Mouse (Mus musculus) thymus, adult 18-20 months (tissue): ENCODE data around the gene Cct2.
"Not testable (repeated sequence)": the region's sequence is repeated elsewhere in the genome, so short reads cannot be mapped to it uniquely, and the experiment has no call there.

Experiments
- DNase-seq, 2 experiments: peaks; one replicate each; pipeline ENCODE4 v3.0.0; 2022; ENCODE audit warnings: mixed read lengths in 2 of 2

Gene Cct2

GRCm38 (mm10) chr10:117049961-117050597 lies 13.5 kb downstream of the Cct2 start:
- DNase-seq = no peak

DNA sequence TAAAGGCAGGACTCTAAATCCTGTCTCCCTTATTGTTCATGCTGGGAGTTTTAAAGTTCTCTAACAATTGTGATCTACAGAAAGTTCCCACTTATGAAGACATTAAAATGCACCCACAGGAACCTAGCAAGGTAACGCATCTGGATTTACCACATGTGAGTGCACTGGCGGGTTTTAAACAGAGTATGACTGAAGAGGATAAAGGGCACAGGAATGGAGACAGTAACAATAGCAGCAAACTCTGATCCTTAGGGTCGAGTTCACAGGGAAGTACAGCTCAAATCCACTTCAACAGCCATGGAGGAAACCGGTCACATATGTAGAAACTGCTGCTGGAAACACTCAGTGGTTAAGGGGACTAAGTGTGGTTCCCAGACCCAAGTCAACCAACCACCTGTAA lies 14.4 kb downstream of the Cct2 start:
- DNase-seq = no peak

DNA sequence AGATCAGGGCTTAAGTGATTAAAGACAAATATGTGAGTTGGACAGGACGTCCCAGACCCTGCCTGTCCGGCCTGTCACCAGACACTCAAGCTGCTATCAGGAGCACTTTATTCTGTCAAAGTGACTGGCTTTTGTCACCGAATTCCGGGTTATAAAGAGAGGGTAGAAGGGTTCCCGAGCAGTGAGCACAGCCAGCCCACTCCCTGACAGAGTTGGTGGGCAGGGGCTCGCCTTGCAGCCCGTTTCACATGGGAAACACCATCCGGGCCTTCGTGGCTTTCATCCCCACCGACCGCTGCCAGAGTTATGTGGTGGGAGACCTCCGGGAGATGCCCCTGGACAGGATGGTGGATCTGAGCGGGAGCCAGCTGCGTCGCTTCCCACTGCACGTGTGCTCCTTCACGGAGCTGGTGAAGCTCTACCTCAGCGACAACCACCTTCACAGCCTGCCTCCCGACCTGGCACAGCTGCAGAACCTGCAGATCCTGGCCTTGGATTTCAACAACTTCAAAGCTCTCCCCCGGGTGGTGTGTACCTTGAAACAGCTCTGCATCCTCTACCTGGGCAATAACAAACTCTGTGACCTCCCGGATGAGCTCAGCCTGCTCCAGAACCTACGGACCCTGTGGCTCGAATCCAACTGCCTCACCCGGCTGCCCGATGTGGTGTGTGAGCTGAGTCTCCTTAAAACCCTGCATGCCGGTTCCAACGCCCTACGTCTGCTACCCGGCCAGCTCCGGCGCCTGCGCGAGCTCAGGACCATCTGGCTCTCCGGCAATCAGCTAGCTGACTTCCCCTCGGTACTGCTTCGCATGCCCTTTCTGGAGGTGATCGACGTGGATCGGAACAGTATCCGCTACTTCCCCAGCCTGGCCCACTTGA lies 18.2 kb downstream of the Cct2 start, which contains the start of gene Lrrc10:
TSS of gene Lrrc10 (plus strand) at position 167 of the 882 bp plus-strand sequence.
- no peak for DNase-seq

DNA sequence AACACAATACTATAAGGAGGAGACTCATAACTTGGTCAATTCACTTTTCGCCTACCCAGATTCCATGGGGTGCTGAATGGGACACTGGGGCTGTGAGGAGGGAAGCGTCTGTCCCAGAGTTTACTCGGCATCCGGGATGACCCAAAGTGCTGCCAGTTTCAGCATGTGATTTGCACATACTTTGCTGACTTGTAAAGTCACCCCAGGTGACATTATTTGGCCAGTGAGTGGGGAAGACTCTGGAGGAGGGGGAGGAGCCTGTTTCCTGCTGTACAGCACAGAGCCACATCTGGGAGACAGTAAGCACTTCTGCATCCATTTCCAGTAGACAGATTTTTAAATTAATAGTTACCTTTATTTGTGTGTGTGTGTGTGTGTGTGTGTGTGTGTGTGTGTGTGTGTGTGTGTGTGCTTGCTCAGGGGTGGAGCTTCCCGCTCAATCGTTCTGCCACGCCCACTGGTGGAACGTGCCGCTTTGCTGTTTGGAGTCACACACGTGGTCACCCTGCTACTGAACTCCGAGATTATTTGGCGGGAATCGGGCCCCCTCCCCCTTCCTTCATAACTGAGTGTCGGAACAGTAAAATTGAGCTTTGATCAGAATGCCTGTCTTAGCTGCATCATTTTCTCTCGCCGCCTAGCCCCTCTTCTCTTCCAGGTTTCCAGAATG lies 20.0 kb downstream of the Cct2 start:
- not testable (repeated sequence) for DNase-seq

- no peak for DNase-seq
Measured at GRCm38 (mm10) chr10:117042295-117042694, 21.3 kb downstream of the Cct2 start.

- no peak for DNase-seq
Measured at GRCm38 (mm10) chr10:117040355-117040754, 23.3 kb downstream of the Cct2 start.

GRCm38 (mm10) chr10:117033785-117034184 lies 29.8 kb downstream of the Cct2 start:
- DNase-seq = peak; percentile 25 to 28

DNA sequence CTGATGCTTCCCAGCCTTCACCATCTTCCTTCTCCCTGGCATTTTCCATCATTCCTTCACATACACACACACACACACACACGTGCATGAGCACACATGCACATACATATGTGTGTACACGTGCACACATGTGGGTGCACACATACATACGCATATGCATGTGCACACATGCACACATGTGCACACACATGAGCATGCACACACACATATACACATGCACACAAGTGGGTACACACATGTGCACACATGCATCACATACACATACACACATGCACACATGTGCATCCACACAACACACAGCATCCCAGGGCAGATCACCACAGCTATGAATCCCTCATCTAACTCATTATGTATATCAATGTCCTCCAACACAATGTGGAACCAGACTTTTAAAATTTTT lies 32.5 kb downstream of the Cct2 start:
- DNase-seq = no peak

GRCm38 (mm10) chr10:117026176-117026575 lies 37.4 kb downstream of the Cct2 start:
- no peak for DNase-seq

GRCm38 (mm10) chr10:117025776-117026175 lies 37.8 kb downstream of the Cct2 start:
- DNase-seq = not testable (repeated sequence)

- DNase-seq = no peak
Measured at GRCm38 (mm10) chr10:117023693-117024092, 39.9 kb downstream of the Cct2 start.

GRCm38 (mm10) chr10:117021020-117021754 lies 42.4 kb downstream of the Cct2 start:
- DNase-seq = no peak

GRCm38 (mm10) chr10:117018281-117018840 lies 45.3 kb downstream of the Cct2 start:
- no peak for DNase-seq

- no peak for DNase-seq
Measured at GRCm38 (mm10) chr10:117014565-117014964, 49.0 kb downstream of the Cct2 start.

DNA sequence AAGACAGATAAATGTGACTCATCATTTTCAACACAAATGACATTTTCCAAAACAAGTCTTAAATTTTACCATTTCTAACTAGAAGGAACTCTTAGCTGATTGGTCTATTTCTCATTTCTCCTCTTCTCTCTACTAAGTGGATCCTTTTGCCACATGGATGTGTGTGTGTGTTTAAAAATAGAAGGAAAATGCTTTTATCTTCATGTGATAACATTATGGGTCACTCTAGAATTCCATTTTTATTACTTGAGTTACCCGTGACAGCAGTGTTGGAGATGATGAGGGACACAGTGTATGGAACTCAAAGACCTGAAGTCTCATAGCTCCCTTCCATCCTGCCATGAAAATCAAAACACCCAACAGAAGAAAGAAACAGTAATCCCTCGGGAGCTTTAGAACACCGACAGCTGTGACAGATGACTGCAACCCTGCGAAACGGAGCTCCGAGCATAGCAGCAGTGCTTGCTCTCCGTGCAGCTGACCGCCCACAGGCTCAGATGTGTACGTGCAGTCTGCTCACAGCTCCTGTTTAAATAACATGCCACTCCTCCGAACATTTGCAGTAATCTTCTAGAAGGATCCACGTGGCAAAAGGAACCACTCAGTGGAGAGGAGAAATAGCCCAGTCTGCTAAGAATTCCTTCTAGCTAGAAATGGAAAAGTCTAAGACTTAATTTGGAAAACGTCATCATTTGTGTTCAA lies 49.8 kb downstream of the Cct2 start:
- DNase-seq = no peak

DNA sequence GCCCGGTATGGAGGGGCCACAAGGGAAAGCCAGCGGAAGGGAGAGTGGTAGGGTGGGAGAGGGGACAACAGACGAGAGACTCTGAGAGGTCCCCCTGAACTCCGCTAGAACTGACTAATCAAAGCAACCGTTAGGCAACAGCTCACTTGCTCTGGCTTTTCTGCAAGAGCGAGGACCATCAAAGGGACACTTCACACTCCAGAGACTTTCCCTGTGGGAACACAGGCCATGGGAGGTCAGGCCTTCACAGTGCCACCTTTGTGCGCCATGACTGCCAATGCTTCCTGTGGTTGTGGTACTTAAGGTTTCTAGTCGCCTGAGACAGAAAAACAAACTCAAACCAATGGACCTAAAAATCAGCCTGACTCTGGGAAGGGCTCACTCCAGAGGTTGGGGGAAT lies 52.6 kb downstream of the Cct2 start:
- no peak for DNase-seq

DNA sequence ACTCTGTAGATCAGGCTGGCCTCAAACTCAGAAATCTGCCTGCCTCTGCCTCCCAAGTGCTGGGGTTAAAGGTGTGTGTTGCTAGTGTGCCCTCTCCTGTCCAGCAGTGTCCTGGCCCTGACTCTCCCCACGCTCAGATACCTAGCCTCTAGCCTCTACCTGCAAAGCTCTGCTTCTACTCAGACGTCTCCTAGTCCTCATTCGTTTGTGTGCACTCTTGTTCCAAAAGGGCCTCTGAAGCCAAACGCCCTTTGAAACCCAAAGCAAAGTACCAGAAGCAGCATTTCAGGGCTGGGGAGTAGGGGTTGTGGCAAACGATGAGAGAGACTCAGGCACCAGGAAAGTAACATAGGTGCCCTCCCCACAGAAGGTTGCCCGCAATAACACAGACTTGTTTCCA lies 53.9 kb downstream of the Cct2 start:
- no peak for DNase-seq

- DNase-seq = no peak
Measured at GRCm38 (mm10) chr10:117005707-117006464, 57.7 kb downstream of the Cct2 start.

GRCm38 (mm10) chr10:117004695-117005094 lies 58.9 kb downstream of the Cct2 start:
- DNase-seq = no peak
